ENCODE assay signal across 8 mouse cellular contexts in genomic region chr11:108424889-108425591, GRCm38 (mm10). TPM values are rescaled to one million over a fixed set of nuclear protein-coding genes. Genes with fewer than 3 reads are reported as not detected.
A peak's percentile ranks its signal among the peaks of the same experiment; 100 is the strongest.
DNase-seq lines count a peak whose midpoint lies in the region; ATAC-seq lines count a peak whose summit lies in the region.

Gene Cep112 (plus strand): TSS chr11:108425192.

- H3K9ac ChIP-seq in hindbrain, embryonic 15.5 days: peak within 1 kb of the TSS; percentile 51

- ATAC-seq in hindbrain, embryonic 15.5 days (ENCODE audit: low FRiP score, low read depth): peak; percentile 96

- H3K27ac ChIP-seq in hindbrain, embryonic 15.5 days (replicated peaks): peak within 1 kb of the TSS; percentile 71

- no peaks in the 10 kb centered on the region for H3K9me3 ChIP-seq in hindbrain, embryonic 15.5 days

- WGBS in hindbrain, embryonic 15.5 days: under 1% methylated on average over 60 of the region's 61 CpGs

- peak within 1 kb of the TSS; percentile 71 for H3K4me2 ChIP-seq in hindbrain, embryonic 15.5 days

- DNase-seq in T-cell, adult 2 months (ENCODE audit: low spot score): peak; percentile 88
- peak; percentile 87 to 88 for DNase-seq in cerebellum, postnatal 36 days
- DNase-seq in frontal cortex, postnatal 36 days (ENCODE audit: low spot score in 2 of 2): peak; percentile 95 to 96
- DNase-seq in left cerebral cortex, adult 11 months (ENCODE audit: low spot score): peak; percentile 97
- peak; percentile 97 to 99 for DNase-seq in lung, postnatal 4 days
- DNase-seq in retina, postnatal 7 days (ENCODE audit: low read depth, low spot score): peak; percentile 93
- peak; percentile 77 for DNase-seq in urinary bladder, adult 2 months (ENCODE audit: low spot score)

- no peaks in the 10 kb centered on the region for H3K27me3 ChIP-seq in hindbrain, embryonic 15.5 days

- peak within 1 kb of the TSS; percentile 58 for H3K4me3 ChIP-seq in hindbrain, embryonic 15.5 days

- H3K4me1 ChIP-seq in hindbrain, embryonic 15.5 days (replicated peaks): peaks cover 21% of the 10 kb centered on the region

- H3K36me3 ChIP-seq in hindbrain, embryonic 15.5 days: no peaks in the 10 kb centered on the region

RNA-seq across cellular contexts. Expression of gene Cep112, which starts in this region (rescaled TPM):
- 13.3 and 13.5 TPM in 2 replicates for polyA plus RNA-seq in hindbrain, embryonic 15.5 days (2015; fragmentation: Nextera tagmentation; extraction: Ambion mirVana)
- polyA plus RNA-seq in urinary bladder, adult 2 months (2012; rRNA removed): 2.9 and 4.0 TPM in 2 replicates

Comparison
In these comparisons a context has a peak if more than half of its experiments do, and no peak if none do; other contexts are left out.
1. Peak in every context shown above with its lines: DNase-seq, ATAC-seq, H3K4me3 ChIP-seq and H3K27ac ChIP-seq.